Mouse (Mus musculus): Measurements from ENCODE around the gene Mrpl27.
"Not testable (repeated sequence)": the region's sequence is repeated elsewhere in the genome, so short reads cannot be mapped to it uniquely, and the experiment has no call there.

The Mrpl27 gene

GRCm38 (mm10) chr11:94674984-94675383 is 21.4 kb downstream of the Mrpl27 start:
- DNase-seq (ENCODE audit: low spot score) = no peak

DNA sequence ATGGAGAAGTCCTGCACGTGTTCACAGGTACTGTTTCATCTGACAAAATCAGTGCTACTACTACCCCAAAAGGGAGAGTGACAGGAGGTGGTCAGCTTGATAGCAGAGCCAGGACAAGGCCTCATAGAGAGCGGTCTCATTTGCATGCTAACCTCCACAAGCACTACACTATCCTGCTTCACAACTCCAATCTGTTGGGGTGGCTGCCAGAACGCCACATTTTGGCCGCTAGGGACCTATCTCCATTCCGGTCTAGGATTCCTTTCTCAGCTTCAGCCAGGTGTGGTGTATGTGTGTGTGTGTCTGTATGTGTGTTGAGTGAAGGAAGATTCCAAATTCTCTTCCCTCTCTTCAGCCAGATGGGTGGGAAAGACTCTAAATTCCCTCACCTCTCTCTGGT is 21.9 kb downstream of the Mrpl27 start:
- no peak for DNase-seq (ENCODE audit: low spot score)

- DNase-seq (ENCODE audit: low spot score) = no peak
These were observed 22.7 kb downstream of the Mrpl27 start for GRCm38 (mm10) chr11:94676308-94676707.

GRCm38 (mm10) chr11:94676754-94677606 is 23.4 kb downstream of the Mrpl27 start, which contains the start of gene Xylt2:
Gene Xylt2 (minus strand): TSS chr11:94677515.
- DNase-seq (ENCODE audit: low spot score) = peak; percentile 83

DNA sequence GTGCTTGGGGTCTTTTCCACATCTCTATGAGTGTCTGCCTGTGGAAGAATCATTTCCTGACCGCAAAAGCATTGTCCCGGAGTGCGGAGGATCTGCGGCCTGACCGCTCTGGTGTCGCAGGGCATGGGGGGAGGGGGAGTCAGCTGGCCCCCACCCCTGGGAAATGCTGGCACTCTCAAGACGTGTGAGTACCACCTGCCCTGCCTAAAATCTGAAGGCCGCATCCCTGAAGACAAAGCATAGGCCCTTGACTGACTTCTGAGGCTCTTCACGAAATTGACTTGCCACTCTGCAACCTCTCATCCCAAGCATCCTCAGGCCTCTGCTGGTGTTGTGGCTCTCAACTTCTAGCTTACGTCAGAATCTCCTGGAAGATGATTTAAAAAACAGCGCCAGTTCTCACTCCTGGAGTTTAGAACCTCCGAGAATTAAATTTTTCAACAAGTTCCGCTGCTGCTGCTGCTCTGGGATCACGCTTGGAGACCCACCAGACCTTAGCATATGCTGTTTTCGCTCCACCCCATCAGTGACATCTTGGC is 24.1 kb downstream of the Mrpl27 start:
- no peak for DNase-seq (ENCODE audit: low spot score)

GRCm38 (mm10) chr11:94680639-94681038 is 27.1 kb downstream of the Mrpl27 start:
- no peak for DNase-seq (ENCODE audit: low spot score)

DNA sequence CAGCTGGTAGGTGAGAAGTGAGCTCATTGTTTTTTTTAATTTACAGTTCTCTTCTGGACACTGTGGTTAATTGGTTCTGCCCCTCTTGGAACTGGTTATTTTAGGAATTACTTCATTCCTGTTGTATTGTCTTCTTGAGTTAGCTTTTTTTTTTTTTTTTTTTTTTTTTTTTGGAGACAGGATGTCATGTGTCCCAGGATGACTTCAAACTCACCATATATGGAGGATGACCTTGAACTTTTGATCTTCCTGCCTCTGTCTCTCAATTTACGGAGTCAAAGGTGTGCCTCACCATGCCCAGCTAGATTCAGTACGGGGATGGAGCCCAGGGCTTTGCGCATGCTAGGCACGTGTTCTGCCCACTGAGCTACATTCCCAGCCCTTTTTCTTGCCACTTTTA is 28.1 kb downstream of the Mrpl27 start:
- DNase-seq (ENCODE audit: low spot score) = no peak

DNA sequence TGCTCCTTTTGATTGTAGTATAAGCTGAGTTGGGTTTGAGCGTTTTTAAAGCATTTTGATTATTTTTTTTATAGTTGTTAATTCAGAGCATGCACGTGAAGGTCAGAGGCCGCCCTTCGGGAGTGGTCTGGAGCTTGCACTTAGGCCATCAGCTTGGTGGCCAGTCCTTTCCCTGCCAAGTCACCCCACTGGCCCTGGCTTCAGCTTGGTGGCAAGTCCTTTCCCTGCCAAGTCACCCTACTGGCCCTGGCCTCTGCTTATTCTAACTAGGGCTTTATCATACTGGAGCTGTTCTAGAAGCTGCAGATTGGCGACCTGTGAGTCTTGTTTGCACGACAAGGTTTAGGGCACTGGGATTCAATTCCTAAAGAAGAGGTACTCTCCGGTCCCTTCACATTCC is 28.9 kb downstream of the Mrpl27 start:
- DNase-seq (ENCODE audit: low spot score) = no peak

GRCm38 (mm10) chr11:94687178-94687577 is 33.6 kb downstream of the Mrpl27 start:
- DNase-seq (ENCODE audit: low spot score) = no peak

- DNase-seq (ENCODE audit: low spot score) = not testable (repeated sequence)
These were observed 38.9 kb downstream of the Mrpl27 start for GRCm38 (mm10) chr11:94692502-94692901.

- DNase-seq (ENCODE audit: low spot score) = no peak
These were observed 41.9 kb downstream of the Mrpl27 start for GRCm38 (mm10) chr11:94695508-94695907.

DNA sequence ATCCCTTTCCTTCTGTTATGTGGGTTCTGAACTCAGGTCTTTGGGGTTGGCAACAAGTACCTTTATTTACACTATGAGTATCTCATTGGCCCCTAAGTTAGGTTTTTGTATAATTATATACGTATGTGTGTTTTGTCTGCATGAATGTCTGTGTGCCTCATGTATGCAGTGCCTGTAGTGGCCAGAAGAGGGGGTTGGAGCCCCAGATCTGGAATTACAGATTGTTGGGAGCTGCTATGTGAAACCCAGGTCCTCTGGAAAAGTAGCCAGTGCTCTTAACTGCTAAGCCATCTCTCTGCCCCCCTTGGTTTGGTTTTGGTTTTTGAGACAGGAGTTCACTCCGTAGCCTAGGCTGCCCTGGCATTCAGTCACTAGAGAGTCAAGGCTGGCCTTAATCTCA is 43.6 kb downstream of the Mrpl27 start:
- DNase-seq (ENCODE audit: low spot score) = no peak

DNA sequence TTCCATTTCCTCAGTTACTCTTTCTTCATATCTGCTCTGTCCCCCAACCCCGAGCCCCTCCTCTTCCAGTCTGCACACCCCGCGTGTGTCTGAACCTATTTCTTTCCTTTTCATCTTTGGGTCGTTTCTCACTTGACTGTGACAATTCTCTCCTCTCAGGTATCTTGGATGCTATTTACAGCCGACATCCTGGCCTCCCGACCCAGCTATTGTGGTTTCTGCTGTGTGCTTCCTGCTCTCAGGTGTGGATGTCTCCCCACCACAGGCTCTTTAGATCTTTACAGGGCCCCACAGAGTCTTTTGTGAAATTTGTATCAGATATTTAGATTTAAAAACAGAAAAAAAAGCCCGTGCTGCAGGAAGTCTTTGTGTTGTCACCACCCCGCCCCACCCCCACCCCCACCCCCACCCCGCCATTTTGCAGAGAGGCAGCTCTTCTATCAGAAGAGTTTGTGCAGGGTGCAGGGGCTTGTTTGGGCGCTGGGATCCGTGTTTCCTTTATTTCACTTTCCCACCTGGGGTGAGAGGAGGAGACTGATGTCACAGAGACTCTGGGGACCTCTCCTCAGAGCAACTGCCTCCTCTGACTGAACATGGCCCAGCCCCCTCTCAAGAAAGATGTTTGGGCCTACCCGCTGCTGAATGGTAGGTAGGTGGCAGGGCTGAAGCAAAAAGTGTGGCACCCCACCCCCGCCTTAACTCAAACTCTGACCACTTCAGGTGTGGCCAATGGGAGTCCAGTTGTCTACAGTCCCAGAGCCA is 44.3 kb downstream of the Mrpl27 start:
- no peak for DNase-seq (ENCODE audit: low spot score)

- no peak for DNase-seq (ENCODE audit: low spot score)
These were observed 45.8 kb downstream of the Mrpl27 start for GRCm38 (mm10) chr11:94699399-94699798.

- no peak for DNase-seq (ENCODE audit: low spot score)
These were observed 48.0 kb downstream of the Mrpl27 start for GRCm38 (mm10) chr11:94701401-94702215.

GRCm38 (mm10) chr11:94702216-94702610 is 48.6 kb downstream of the Mrpl27 start:
- DNase-seq (ENCODE audit: low spot score) = no peak

DNA sequence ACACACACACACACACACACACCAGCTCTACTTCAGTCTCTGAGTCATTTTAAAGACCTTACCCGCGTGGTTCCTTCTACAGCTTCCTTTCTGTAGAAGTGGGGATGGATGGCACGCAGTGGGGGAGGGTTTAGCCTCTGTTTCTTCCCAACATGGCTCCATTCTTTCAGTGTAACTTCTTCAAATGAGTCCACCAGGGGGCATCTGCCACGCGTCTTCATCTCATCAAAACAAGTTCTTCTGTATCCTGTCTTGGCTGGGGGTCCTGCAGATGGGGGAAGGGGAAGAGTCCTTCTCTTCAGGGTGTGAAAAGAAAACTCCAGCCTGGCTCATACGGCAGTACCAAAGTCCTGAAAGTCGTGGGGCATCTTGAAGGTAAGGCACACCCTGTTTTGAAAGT is 50.5 kb downstream of the Mrpl27 start:
- DNase-seq (ENCODE audit: low spot score) = no peak

GRCm38 (mm10) chr11:94704472-94704871 is 50.9 kb downstream of the Mrpl27 start, which contains the start of gene Gm11541:
Gene Gm11541 (minus strand): TSS chr11:94704499.
- no peak for DNase-seq (ENCODE audit: low spot score)

Measured in spleen, adult 12 weeks (tissue).